Mouse (Mus musculus) neural tube, embryonic 11.5 days (tissue): Measurements from ENCODE around the gene Oosp3. TPM values are rescaled to one million over a fixed set of nuclear protein-coding genes. Genes with fewer than 3 reads are reported as not detected.

ENCODE experiments used
- polyA plus RNA-seq: library from polyadenylated mRNA; unstranded; fragments of >200 nt; fragmentation: Nextera tagmentation; extraction: Ambion mirVana; gene quantifications from 2 replicates; pipeline ENCODE4 v1.2.1, GENCODE M21; 2014

Oosp3 gene
- polyA plus RNA-seq, 1 experiment from 2014 or later, result not detected

Other genes with a start within 250 kb of the Oosp3 start
- gene Ms4a6c, start 227.7 kb upstream of the Oosp3 start, polyA plus RNA-seq, result 1.1 and 2.0 TPM in 2 replicates
- not detected in 2 replicates for gene Gm8369, start 211.1 kb upstream of the Oosp3 start, polyA plus RNA-seq
- 1.9 and 3.0 TPM in 2 replicates for gene Ms4a6b, start 180.5 kb upstream of the Oosp3 start, polyA plus RNA-seq
- 0.49 and 0.53 TPM in 2 replicates for gene Ms4a4d, start 160.3 kb upstream of the Oosp3 start, polyA plus RNA-seq
- 1.9 and 3.5 TPM in 2 replicates for gene Ms4a6d, start 92.2 kb upstream of the Oosp3 start, polyA plus RNA-seq
- gene Ms4a2, start 73.3 kb upstream of the Oosp3 start, polyA plus RNA-seq, result 0.15 TPM in 1 of 2 replicates, not detected in the other
- gene Ms4a3, start 56.2 kb upstream of the Oosp3 start, polyA plus RNA-seq, result 0.32 TPM in 1 of 2 replicates, not detected in the other
- not detected in 2 replicates for gene Oosp2, start 36.5 kb upstream of the Oosp3 start, polyA plus RNA-seq
- gene Oosp1, start 5.9 kb upstream of the Oosp3 start, polyA plus RNA-seq, result not detected in 2 replicates
- gene Gif, start 50.5 kb downstream of the Oosp3 start, polyA plus RNA-seq, result not detected in 2 replicates
- gene Mrpl16, start 73.3 kb downstream of the Oosp3 start, polyA plus RNA-seq, result 48.6 and 52.3 TPM in 2 replicates
- 6.0 and 6.4 TPM in 2 replicates for gene Stx3, start 122.3 kb downstream of the Oosp3 start, polyA plus RNA-seq
- not detected in 2 replicates for gene Olfr1417, start 142.2 kb downstream of the Oosp3 start, polyA plus RNA-seq
- gene Olfr1418, start 164.0 kb downstream of the Oosp3 start, polyA plus RNA-seq, result not detected in 2 replicates
- gene Olfr1419, start 178.1 kb downstream of the Oosp3 start, polyA plus RNA-seq, result not detected in 2 replicates
- not detected in 2 replicates for gene Olfr1420, start 189.5 kb downstream of the Oosp3 start, polyA plus RNA-seq
- gene Patl1, start 215.3 kb downstream of the Oosp3 start, polyA plus RNA-seq, result 24.7 and 25.7 TPM in 2 replicates